Mouse (Mus musculus) kidney, postnatal 4 days (tissue): ENCODE data around the gene Hspg2.

Experiments used
- DNase-seq, 2 experiments: peaks; one replicate each; pipeline ENCODE4 v3.0.0; 2021; ENCODE audit warnings: mixed read lengths in 2 of 2

The Hspg2 gene

GRCm38 (mm10) chr4:137461981-137462690 lies 6.4 kb upstream of the Hspg2 start:
- no peak for DNase-seq

- peak; percentile 36 to 59 for DNase-seq
These were observed 3.3 kb upstream of the Hspg2 start for GRCm38 (mm10) chr4:137465125-137465787.

GRCm38 (mm10) chr4:137466991-137467390 lies 1.6 kb upstream of the Hspg2 start:
- DNase-seq = no peak

- no peak for DNase-seq
These were observed 1.0 kb upstream of the Hspg2 start for GRCm38 (mm10) chr4:137467525-137467924.

GRCm38 (mm10) chr4:137469081-137469844 lies 694 bp downstream of the Hspg2 start:
- DNase-seq = peak in 1 of 2 experiments; percentile 64

GRCm38 (mm10) chr4:137469845-137470692 lies 1.5 kb downstream of the Hspg2 start:
- peak in 1 of 2 experiments; percentile 46 for DNase-seq

GRCm38 (mm10) chr4:137470701-137471317 lies 2.2 kb downstream of the Hspg2 start:
- DNase-seq = peak; percentile 38 to 55

- DNase-seq = no peak
These were observed 2.8 kb downstream of the Hspg2 start for GRCm38 (mm10) chr4:137471326-137471725.

GRCm38 (mm10) chr4:137473240-137473639 lies 4.7 kb downstream of the Hspg2 start:
- no peak for DNase-seq

- DNase-seq = peak; percentile 37 to 56
These were observed 5.3 kb downstream of the Hspg2 start for GRCm38 (mm10) chr4:137473701-137474388.

- DNase-seq = no peak
These were observed 6.1 kb downstream of the Hspg2 start for GRCm38 (mm10) chr4:137474694-137475093.

GRCm38 (mm10) chr4:137475271-137476050 lies 6.9 kb downstream of the Hspg2 start:
- DNase-seq = no peak

GRCm38 (mm10) chr4:137476065-137476760 lies 7.6 kb downstream of the Hspg2 start:
- DNase-seq = peak; percentile 67 to 81

GRCm38 (mm10) chr4:137476761-137477237 lies 8.2 kb downstream of the Hspg2 start:
- DNase-seq = peak; percentile 60 to 74

GRCm38 (mm10) chr4:137477611-137478010 lies 9.0 kb downstream of the Hspg2 start:
- DNase-seq = no peak

- peak in 1 of 2 experiments; percentile 45 for DNase-seq
These were observed 9.7 kb downstream of the Hspg2 start for GRCm38 (mm10) chr4:137478306-137478705.

- peak; percentile 84 to 92 for DNase-seq
These were observed 11.2 kb downstream of the Hspg2 start for GRCm38 (mm10) chr4:137479757-137480156.

GRCm38 (mm10) chr4:137480191-137480992 lies 11.8 kb downstream of the Hspg2 start:
- peak; percentile 71 to 84 for DNase-seq

GRCm38 (mm10) chr4:137480993-137481340 lies 12.4 kb downstream of the Hspg2 start:
- DNase-seq = no peak
